Mouse (Mus musculus): ENCODE measurements around the gene Stard8. TPM values are rescaled to one million over a fixed set of nuclear protein-coding genes. Genes with fewer than 3 reads are reported as not detected.
"Not testable (repeated sequence)": the region's sequence is repeated elsewhere in the genome, so short reads cannot be mapped to it uniquely, and the experiment has no call there.

Stard8 gene
- polyA plus RNA-seq, 1 experiment from 2014 or later: 9.5 TPM

- Histone ChIP-seq H3K9me3 (replicated peaks) (no peaks in the 10 kb centered on the region), H3K4me3 (replicated peaks) (no peak overlapping the region), H3K36me3 (no peaks in the 10 kb centered on the region), H3K9ac (no peak overlapping the region), H3K4me1 (no peaks in the 10 kb centered on the region), H3K4me2 (replicated peaks) (no peak overlapping the region), H3K27ac (replicated peaks) (no peak overlapping the region), H3K27me3 (no peaks in the 10 kb centered on the region; the same call in none of the 2 replicates)
- ATAC-seq (ENCODE audit: insufficient number of reproducible peaks, low FRiP score, low TSS enrichment, low read depth): no peak
- 73% methylated on average over 9 of the region's 9 CpGs for WGBS
These were observed 64.7 kb downstream of the Stard8 start for GRCm38 (mm10) chrX:99067671-99068151.

DNA sequence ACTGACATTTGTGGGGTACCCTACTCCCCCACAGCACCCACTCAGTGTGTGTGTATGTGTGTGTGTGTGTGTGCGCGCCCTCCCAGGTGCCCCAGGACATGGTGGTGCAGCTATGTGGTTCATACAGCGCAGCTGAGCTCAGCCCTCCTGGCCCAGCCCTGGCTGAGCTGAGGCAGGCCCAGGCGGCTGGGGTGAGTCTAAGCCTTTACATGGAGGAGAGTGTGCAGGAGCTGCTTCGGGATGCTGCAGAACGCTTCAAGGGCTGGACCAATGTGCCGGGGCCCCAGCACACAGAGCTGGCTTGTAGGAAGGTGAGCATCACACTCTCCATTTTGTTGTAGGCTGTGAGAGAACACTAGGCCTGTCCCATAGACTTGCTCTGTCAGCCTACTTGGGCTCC is 68.1 kb downstream of the Stard8 start:
- H3K9ac ChIP-seq: no peak overlapping the region
- no peak overlapping the region for H3K4me3 ChIP-seq (replicated peaks)
- no peak for ATAC-seq (ENCODE audit: insufficient number of reproducible peaks, low FRiP score, low TSS enrichment, low read depth)
- H3K27me3 ChIP-seq: no peaks in the 10 kb centered on the region; the same call in 1 of the 2 replicates
- H3K9me3 ChIP-seq (replicated peaks): no peaks in the 10 kb centered on the region
- 92% methylated on average over 7 of the region's 7 CpGs for WGBS
- H3K36me3 ChIP-seq: no peaks in the 10 kb centered on the region
- no peak overlapping the region for H3K4me2 ChIP-seq (replicated peaks)
- H3K4me1 ChIP-seq: no peaks in the 10 kb centered on the region
- H3K27ac ChIP-seq (replicated peaks): no peak overlapping the region

DNA sequence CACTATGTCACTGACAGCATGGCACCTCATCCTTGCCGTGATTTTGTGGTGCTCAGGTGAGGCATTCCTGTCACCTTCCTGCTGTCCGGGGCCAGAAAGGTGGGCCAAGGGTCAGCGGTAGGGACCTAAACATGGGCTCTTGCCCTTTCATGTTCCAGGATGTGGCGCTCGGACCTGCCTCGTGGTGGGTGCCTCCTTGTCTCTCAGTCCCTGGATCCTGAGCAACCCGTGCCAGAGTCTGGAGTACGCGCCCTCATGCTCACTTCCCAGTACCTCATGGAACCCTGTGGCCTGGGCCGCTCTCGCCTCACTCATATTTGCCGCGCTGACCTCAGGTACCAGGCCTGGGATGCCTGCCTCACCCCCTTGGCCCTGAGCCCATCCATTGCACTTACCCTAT is 69.5 kb downstream of the Stard8 start:
- ATAC-seq (ENCODE audit: insufficient number of reproducible peaks, low FRiP score, low TSS enrichment, low read depth): no peak
- 94% methylated on average over 13 of the region's 13 CpGs for WGBS

GRCm38 (mm10) chrX:99075111-99075510 is 72.1 kb downstream of the Stard8 start:
- no peak for ATAC-seq (ENCODE audit: insufficient number of reproducible peaks, low FRiP score, low TSS enrichment, low read depth)
- H3K4me1 ChIP-seq: no peaks in the 10 kb centered on the region
- H3K4me2 ChIP-seq (replicated peaks): no peak overlapping the region
- no peak overlapping the region for H3K9ac ChIP-seq
- WGBS: 67% methylated on average over 5 of the region's 5 CpGs
- H3K9me3 ChIP-seq (replicated peaks): no peaks in the 10 kb centered on the region
- H3K4me3 ChIP-seq (replicated peaks): no peak overlapping the region
- no peaks in the 10 kb centered on the region for H3K36me3 ChIP-seq
- no peak overlapping the region for H3K27ac ChIP-seq (replicated peaks)
- H3K27me3 ChIP-seq: no peaks in the 10 kb centered on the region

More for the DNA sequence above, 69.5 kb downstream of the Stard8 start:
- H3K4me2 ChIP-seq (replicated peaks): no peak overlapping the region
- H3K4me1 ChIP-seq: no peaks in the 10 kb centered on the region
- no peak overlapping the region for H3K27ac ChIP-seq (replicated peaks)
- H3K9me3 ChIP-seq (replicated peaks): no peaks in the 10 kb centered on the region
- no peaks in the 10 kb centered on the region for H3K27me3 ChIP-seq
- no peak overlapping the region for H3K9ac ChIP-seq
- H3K36me3 ChIP-seq: no peaks in the 10 kb centered on the region
- no peak overlapping the region for H3K4me3 ChIP-seq (replicated peaks)

DNA sequence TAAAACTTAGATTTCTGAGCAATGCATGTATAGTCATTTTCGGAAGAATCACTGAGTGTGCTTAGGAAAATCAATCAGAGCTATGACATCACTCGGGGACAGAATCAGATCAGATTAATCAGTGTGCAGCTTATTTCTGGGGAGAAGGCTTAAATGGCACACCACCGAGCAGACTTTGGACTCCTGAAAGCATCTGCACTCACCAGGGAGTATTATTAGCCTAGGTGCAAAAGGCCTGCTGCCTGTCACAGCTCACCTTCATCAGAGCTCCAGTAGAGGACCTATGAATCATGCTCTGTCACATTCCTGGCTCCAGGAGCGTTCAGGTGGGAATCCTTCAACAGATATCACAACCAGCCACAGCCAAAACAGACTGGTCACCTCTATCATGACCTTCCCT is 73.4 kb downstream of the Stard8 start:
- Histone ChIP-seq H3K4me2 (replicated peaks) (no peak overlapping the region), H3K9ac (no peak overlapping the region), H3K27ac (replicated peaks) (no peak overlapping the region), H3K27me3 (no peaks in the 10 kb centered on the region), H3K36me3 (no peaks in the 10 kb centered on the region), H3K4me1 (no peaks in the 10 kb centered on the region), H3K9me3 (replicated peaks) (no peaks in the 10 kb centered on the region), H3K4me3 (replicated peaks) (no peak overlapping the region)
- 72% methylated on average over 4 of the region's 4 CpGs for WGBS
- ATAC-seq (ENCODE audit: insufficient number of reproducible peaks, low FRiP score, low TSS enrichment, low read depth): no peak

DNA sequence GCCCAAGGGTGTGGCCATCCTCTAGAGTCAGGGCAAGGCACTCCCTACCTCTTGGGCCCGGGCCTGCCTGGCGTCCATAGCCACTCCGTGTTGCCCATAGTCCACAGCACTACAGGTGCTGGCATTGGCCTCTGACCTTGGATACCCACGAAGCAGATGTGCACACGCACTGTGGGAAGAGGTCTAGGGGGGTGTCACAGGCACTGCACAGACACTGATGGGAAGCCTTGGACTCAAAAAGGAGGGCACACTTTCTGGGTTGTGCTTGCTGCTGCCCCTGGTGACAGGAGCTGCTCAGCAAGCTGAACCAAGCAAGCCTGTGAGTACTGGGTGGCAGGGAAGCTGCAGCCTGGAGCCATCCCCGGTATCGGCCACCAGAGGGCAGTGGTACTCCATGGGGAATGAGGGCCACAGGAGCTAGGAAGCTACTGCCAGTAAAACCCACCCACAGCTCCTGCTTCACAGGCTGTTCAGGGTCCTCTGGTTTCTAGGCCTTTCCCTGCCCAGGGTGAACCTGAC is 75.4 kb downstream of the Stard8 start:
- not testable (repeated sequence) for H3K27ac ChIP-seq (replicated peaks)
- WGBS: 69% methylated on average over 5 of the region's 7 CpGs

DNA sequence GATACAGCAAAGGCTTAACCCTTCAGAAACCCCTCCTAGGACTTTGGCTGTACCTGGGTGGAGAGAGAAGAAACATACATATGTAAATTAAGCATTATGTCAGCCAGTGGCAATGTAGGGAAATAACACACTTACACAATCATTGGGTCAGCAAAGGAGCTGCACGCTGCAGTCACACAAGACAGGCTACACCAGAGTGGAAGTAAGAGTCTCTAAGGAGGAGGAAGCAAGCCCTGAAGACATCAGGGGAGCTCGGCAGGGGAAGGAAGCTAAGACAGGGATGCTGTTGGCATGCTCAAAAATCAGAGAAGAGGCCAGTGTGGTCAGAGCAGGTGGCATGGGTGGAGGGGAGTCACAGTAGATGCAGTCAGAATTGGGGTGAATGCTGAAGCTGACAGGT is 89.7 kb downstream of the Stard8 start:
- 55% methylated on average over 2 of the region's 2 CpGs for WGBS

More for the DNA sequence above, 75.4 kb downstream of the Stard8 start:
- H3K4me1 ChIP-seq; H3K36me3 ChIP-seq; H3K9me3 ChIP-seq (replicated peaks); H3K4me2 ChIP-seq (replicated peaks); H3K9ac ChIP-seq; H3K27me3 ChIP-seq; H3K4me3 ChIP-seq (replicated peaks): not testable (repeated sequence)
- ATAC-seq (ENCODE audit: insufficient number of reproducible peaks, low FRiP score, low TSS enrichment, low read depth): peak; percentile 65; the same call in 1 of the 2 replicates

GRCm38 (mm10) chrX:99111088-99111724 is 108.2 kb downstream of the Stard8 start:
- not testable (repeated sequence) for H3K4me1 ChIP-seq; H3K9ac ChIP-seq; H3K27ac ChIP-seq (replicated peaks); H3K4me3 ChIP-seq (replicated peaks); H3K36me3 ChIP-seq; H3K4me2 ChIP-seq (replicated peaks); H3K9me3 ChIP-seq (replicated peaks); ATAC-seq (ENCODE audit: insufficient number of reproducible peaks, low FRiP score, low TSS enrichment, low read depth)
- H3K27me3 ChIP-seq: peaks cover 10% of the 10 kb centered on the region; the same call in 1 of the 2 replicates
- 60% methylated on average over 8 of the region's 10 CpGs for WGBS

More for the DNA sequence above, 89.7 kb downstream of the Stard8 start:
- no peaks in the 10 kb centered on the region for H3K9me3 ChIP-seq (replicated peaks)
- H3K9ac ChIP-seq: no peak overlapping the region
- H3K27ac ChIP-seq (replicated peaks): no peak overlapping the region
- ATAC-seq (ENCODE audit: insufficient number of reproducible peaks, low FRiP score, low TSS enrichment, low read depth): no peak
- H3K4me3 ChIP-seq (replicated peaks): no peak overlapping the region
- no peaks in the 10 kb centered on the region for H3K4me1 ChIP-seq
- no peaks in the 10 kb centered on the region for H3K36me3 ChIP-seq
- H3K4me2 ChIP-seq (replicated peaks): no peak overlapping the region
- peaks cover 15% of the 10 kb centered on the region for H3K27me3 ChIP-seq

DNA sequence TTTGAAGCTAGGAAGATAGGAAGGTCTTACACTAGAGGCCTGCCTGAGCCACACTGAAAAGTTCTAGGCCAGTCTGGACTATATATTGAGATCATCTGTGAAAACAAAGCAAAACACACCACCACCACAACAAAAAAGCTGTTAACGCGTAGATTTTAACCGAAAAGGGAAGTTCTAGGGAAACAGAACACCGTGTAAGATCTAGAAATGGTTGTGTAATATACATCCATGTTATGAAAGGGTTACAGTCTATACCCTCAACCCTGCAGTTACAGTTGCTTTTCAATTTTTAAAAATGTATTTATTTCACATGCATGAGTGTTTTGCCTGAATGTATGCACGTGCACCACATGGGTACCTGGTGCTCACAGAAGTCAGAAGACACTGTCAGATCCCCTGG is 116.5 kb downstream of the Stard8 start:
- H3K36me3 ChIP-seq: no peaks in the 10 kb centered on the region
- no peak for ATAC-seq (ENCODE audit: insufficient number of reproducible peaks, low FRiP score, low TSS enrichment, low read depth)
- H3K4me3 ChIP-seq (replicated peaks): no peak overlapping the region
- 0 out of 2 replicates have a peak, but pooled peaks cover 3% of the 10 kb centered on the region for H3K27me3 ChIP-seq
- no peak overlapping the region for H3K27ac ChIP-seq (replicated peaks)
- 83% methylated on average over 5 of the region's 5 CpGs for WGBS
- H3K4me1 ChIP-seq: no peaks in the 10 kb centered on the region
- no peaks in the 10 kb centered on the region for H3K9me3 ChIP-seq (replicated peaks)
- no peak overlapping the region for H3K9ac ChIP-seq
- no peak overlapping the region for H3K4me2 ChIP-seq (replicated peaks)

Other genes starting within 250 kb of the Stard8 start
- 24.4 and 24.7 TPM in 2 replicates for gene Ophn1, start 112.2 kb upstream of the Stard8 start, polyA plus RNA-seq (2015; fragmentation: Nextera tagmentation; extraction: Ambion mirVana)
- 19.0 and 20.6 TPM in 2 replicates for gene Yipf6, start 66.9 kb upstream of the Stard8 start, polyA plus RNA-seq (2015; fragmentation: Nextera tagmentation; extraction: Ambion mirVana)
- 52.8 and 55.7 TPM in 2 replicates for gene Efnb1, start 132.9 kb downstream of the Stard8 start, polyA plus RNA-seq (2015; fragmentation: Nextera tagmentation; extraction: Ambion mirVana)